Mouse (Mus musculus): ENCODE results near the gene Klhl22. TPM values are rescaled to one million over a fixed set of nuclear protein-coding genes. Genes with fewer than 3 reads are reported as not detected.

Gene Klhl22
- polyA plus RNA-seq (2015; fragmentation: Nextera tagmentation; extraction: Ambion mirVana) = 31.6 and 40.0 TPM in 2 replicates

DNA sequence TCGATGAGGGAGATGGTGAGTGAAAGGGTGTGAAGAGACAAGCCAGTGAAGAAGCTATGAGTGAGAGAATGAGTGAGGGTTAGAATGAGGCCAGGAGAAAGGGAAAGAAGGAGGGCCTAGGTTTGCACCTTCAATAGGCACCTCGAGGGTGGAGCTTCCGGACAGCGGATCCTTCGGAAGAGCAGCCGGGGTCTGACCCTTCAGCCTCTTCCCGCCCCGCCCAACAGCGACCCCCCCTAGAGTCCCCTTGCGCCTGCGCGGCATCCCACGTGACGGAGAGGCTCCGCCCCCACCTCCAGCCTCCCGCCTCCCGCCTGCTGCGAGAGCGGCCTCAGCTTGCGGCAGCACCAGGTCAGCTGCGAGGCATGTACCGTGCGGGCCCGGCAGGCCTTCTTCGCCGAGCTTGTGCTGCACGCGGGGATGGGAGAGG lies at the start of gene Klhl22:
TSS of gene Klhl22 (plus strand) at position 275 of the 430 bp plus-strand sequence.

DNA sequence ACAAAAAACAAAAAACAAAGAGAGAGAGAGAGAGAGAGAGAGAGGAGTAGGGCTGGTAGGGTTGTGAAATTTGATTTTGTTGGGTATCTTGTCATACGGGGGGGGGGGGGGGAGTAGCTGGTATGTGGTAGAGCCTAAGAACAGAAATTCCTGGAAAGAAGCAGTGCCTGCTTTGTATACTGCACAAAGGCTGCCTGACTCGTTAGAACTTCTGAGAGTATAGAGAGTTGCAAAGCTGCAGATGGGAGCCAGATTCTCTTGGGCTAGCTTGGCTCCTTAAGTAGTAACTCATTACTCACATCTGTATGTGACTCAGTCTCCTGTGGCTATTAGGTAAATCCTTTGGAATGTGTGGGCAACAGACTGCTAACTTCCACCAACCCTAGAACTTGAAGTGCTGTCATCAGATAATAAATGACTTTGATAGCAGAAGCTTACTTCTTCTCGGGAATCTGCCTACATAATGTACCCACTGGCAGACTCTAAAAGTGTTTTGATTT lies 26.5 kb upstream of the Klhl22 start, which contains the start of gene Med15:
TSS of gene Med15 (minus strand) at position 51 of the 500 bp plus-strand sequence.

DNA sequence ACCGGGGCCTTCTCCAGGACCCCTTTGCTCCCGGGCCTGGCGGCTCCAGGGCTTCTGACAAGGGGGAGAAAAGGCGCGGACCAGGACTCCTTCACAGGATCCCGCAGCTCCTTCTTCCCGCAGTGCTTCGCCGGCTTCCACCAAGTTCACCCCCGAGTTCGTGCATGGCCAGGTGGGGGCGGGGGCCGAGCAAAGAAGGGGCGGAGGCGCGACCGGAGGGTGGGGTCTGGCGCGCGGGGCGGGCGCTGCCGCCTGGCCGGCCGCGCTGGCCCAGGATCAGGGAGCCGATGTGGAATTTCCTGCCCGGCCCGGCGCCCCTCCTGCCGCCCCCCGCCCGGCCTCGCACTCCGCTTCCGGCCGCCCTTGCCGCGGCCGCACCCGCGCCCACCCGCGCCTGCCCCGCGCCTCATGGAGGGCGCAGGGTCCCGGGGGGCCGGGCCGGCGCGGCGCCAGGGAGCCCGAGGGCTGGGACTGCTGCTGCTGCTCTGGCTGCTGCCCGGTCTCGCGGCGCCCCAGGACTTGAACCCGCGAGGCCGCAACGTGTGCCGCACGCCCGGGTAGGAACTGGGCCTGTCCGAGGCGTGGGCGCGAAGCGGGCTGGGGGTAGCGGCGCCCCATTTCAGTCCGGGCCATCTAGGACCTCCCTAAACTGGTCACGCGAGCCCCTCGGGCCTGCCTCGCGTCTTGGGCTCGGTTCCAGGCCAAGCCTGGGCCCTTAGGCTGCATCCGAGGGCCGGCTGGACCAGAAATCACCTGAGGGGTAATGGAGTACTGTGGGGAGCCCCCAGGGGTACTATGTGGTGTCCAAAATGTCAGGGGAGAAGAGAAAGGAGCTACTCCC lies 37.8 kb downstream of the Klhl22 start, which contains the start of gene Scarf2:
TSS of gene Scarf2 (plus strand) at position 312 of the 841 bp plus-strand sequence.

DNA sequence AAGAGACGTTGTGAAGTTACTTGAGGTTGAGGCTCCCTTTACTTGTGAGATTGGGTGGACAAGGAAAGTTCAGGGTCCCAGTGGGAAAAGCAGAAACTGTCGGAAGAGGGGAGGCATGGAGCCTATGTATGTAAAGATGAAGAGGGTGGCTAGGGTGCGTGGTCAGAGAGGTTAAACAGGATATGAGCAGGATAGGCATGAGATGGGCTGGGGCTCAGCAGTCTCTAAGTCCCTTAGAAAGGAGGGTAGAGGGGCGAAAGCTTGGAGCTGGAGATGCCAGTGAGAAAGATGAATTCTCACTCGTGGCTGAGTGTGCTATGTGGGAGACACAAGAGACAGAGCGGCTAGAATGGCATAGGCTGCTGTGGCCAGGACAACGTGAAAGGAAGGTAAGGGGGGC lies 73.4 kb downstream of the Klhl22 start, which contains the start of gene B830017H08Rik:
TSS of gene B830017H08Rik (plus strand) at position 301 of the 400 bp plus-strand sequence.

DNA sequence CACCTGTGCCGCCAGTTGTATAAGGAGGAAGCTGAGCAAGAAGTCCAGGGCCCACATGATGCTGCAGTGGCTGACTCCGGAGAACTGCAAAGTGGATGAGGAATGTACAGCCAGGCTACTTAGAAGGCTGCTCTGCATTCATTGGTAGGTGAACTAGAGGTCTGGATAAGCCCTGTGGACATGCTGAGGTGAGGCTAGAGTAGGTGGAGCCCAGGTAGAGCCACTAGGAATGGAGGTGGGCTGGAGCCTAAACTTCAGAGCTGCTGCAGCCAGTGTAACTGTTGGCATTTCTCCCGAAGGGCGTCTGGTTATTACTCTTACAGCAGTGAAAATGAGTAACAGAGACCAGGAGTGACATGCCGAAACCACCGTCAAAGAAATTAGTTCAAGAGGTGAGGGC lies 78.6 kb downstream of the Klhl22 start, which contains the start of gene Car15:
TSS of gene Car15 (minus strand) at position 314 of the 400 bp plus-strand sequence.

Other genes with a start within 250 kb of the Klhl22 start
- 54.2 and 57.5 TPM in 2 replicates for gene Thap7, start 228.5 kb upstream of the Klhl22 start, polyA plus RNA-seq (2015; fragmentation: Nextera tagmentation; extraction: Ambion mirVana)
- gene Lrrc74b, start 198.4 kb upstream of the Klhl22 start, polyA plus RNA-seq (2015; fragmentation: Nextera tagmentation; extraction: Ambion mirVana) = 0.30 and 0.52 TPM in 2 replicates
- 0.81 and 0.96 TPM in 2 replicates for gene P2rx6, start 197.7 kb upstream of the Klhl22 start, polyA plus RNA-seq (2015; fragmentation: Nextera tagmentation; extraction: Ambion mirVana)
- gene Slc7a4, start 176.4 kb upstream of the Klhl22 start, polyA plus RNA-seq (2015; fragmentation: Nextera tagmentation; extraction: Ambion mirVana) = 10.7 and 23.6 TPM in 2 replicates
- 10.5 and 12.4 TPM in 2 replicates for gene Smpd4, start 140.3 kb upstream of the Klhl22 start, polyA plus RNA-seq (2015; fragmentation: Nextera tagmentation; extraction: Ambion mirVana)
- gene Ccdc74a, start 113.1 kb upstream of the Klhl22 start, polyA plus RNA-seq (2015; fragmentation: Nextera tagmentation; extraction: Ambion mirVana) = 11.4 and 16.4 TPM in 2 replicates
- gene Med15, start 26.7 kb upstream of the Klhl22 start, polyA plus RNA-seq (2015; fragmentation: Nextera tagmentation; extraction: Ambion mirVana) = 21.9 and 32.5 TPM in 2 replicates
- 18.1 and 30.6 TPM in 2 replicates for gene Scarf2, start 37.7 kb downstream of the Klhl22 start, polyA plus RNA-seq (2015; fragmentation: Nextera tagmentation; extraction: Ambion mirVana)
- not detected in 2 replicates for gene B830017H08Rik, start 73.5 kb downstream of the Klhl22 start, polyA plus RNA-seq (2015; fragmentation: Nextera tagmentation; extraction: Ambion mirVana)
- gene Car15, start 78.7 kb downstream of the Klhl22 start, polyA plus RNA-seq (2015; fragmentation: Nextera tagmentation; extraction: Ambion mirVana) = 0.68 and 1.5 TPM in 2 replicates
- not detected in 2 replicates for gene Gm20518, start 132.1 kb downstream of the Klhl22 start, polyA plus RNA-seq (2015; fragmentation: Nextera tagmentation; extraction: Ambion mirVana)
- gene Tssk1, start 134.6 kb downstream of the Klhl22 start, polyA plus RNA-seq (2015; fragmentation: Nextera tagmentation; extraction: Ambion mirVana) = 0.04 TPM in 1 of 2 replicates, not detected in the other
- 34.3 and 42.9 TPM in 2 replicates for gene Dgcr2, start 138.9 kb downstream of the Klhl22 start, polyA plus RNA-seq (2015; fragmentation: Nextera tagmentation; extraction: Ambion mirVana)
- gene Tssk2, start 139.0 kb downstream of the Klhl22 start, polyA plus RNA-seq (2015; fragmentation: Nextera tagmentation; extraction: Ambion mirVana) = not detected in 2 replicates
- 18.2 and 22.6 TPM in 2 replicates for gene Ess2, start 151.7 kb downstream of the Klhl22 start, polyA plus RNA-seq (2015; fragmentation: Nextera tagmentation; extraction: Ambion mirVana)
- not detected in 2 replicates for gene Gsc2, start 155.4 kb downstream of the Klhl22 start, polyA plus RNA-seq (2015; fragmentation: Nextera tagmentation; extraction: Ambion mirVana)
- gene Slc25a1, start 168.6 kb downstream of the Klhl22 start, polyA plus RNA-seq (2015; fragmentation: Nextera tagmentation; extraction: Ambion mirVana) = 107 and 132 TPM in 2 replicates
- gene Vpreb2, start 220.8 kb downstream of the Klhl22 start, polyA plus RNA-seq (2015; fragmentation: Nextera tagmentation; extraction: Ambion mirVana) = 0.29 TPM in 1 of 2 replicates, not detected in the other

Measured in adrenal gland, postnatal 0 days (tissue).